Mouse (Mus musculus) bone marrow, adult 2 months (tissue): Measurements from ENCODE around the gene Otud7b.

Experiments used
- CTCF ChIP-seq: fragments of 200-500 bp; IDR thresholded peaks from 2 replicates; pipeline ENCODE4 v1.5.1; 2011; ENCODE audit warnings: low read length, control low read depth; ENCODE audit not compliant: control insufficient read depth, insufficient read depth
- POLR2A ChIP-seq: fragments of 200-500 bp; IDR thresholded peaks from 2 replicates; pipeline ENCODE4 v1.6.1; 2011; ENCODE audit warnings: low read depth, mild to moderate bottlenecking, control low read depth, low read length, borderline replicate concordance; ENCODE audit not compliant: control insufficient read depth

GRCm38 (mm10) chr3:96209242-96209641, 104.9 kb downstream of the Otud7b start:
- peak; percentile 14; the same call in 1 of the 2 replicates for TF ChIP-seq CTCF
- no peak for TF ChIP-seq POLR2A
